Mouse (Mus musculus) ES-Bruce4 (cell line): ENCODE measurements around the gene Ccdc96.

ENCODE experiments used
- CTCF ChIP-seq: IDR thresholded peaks from one replicate; pipeline ENCODE4 v1.8.1; 2011; ENCODE audit warnings: low read depth, low read length
- EP300 ChIP-seq: IDR thresholded peaks from 2 replicates; pipeline ENCODE4 v1.6.1; 2011; ENCODE audit warnings: low read depth, low read length; ENCODE audit not compliant: insufficient read depth

DNA sequence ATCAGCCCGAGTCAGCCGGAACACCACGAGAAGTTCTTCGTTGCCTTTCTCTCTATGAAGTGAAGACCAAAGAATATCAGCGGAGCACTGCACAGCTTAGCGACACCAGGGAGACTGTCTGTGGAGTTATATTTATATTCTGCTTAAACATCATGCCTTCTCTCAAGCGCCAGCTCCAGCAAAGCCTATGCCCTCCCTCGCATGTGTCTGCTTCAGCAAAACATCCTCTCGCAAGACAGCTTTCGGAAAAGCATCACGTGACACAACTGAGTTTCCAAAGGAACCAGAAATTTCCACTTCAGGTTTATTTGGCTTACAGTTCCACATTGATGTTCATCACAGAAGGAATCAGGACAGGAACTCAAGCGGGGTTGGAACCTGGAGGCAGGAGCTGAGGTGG is 36.5 kb upstream of the Ccdc96 start:
- no peak for TF ChIP-seq CTCF
- no peak for TF ChIP-seq EP300
